Mouse (Mus musculus) MN1 (cell line): ENCODE results near the gene Suclg2.

Experiments
- DNase-seq: peaks from one replicate; pipeline ENCODE4 v3.0.0-alpha.2; 2016; ENCODE audit warnings: low spot score

Suclg2 gene

DNA sequence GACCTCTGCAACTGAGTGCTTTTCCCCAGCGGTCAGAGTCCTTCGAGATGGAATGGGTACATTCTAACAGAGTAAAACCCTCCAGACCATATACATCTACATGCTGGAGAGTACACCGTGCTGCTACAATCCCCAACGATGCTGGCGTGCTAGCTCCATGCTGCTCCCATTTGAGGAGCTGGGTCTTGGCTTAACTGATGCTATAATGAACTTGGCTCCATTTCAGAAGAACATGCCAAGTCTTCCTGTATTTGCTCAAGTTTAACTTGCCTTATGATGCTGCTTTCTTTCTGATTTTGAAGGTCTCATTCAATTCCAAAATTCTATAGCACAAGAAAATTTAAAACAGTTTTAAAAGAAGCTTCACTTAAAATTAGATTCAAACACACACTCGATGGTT lies 162.3 kb downstream of the Suclg2 start:
- no peak for DNase-seq

DNA sequence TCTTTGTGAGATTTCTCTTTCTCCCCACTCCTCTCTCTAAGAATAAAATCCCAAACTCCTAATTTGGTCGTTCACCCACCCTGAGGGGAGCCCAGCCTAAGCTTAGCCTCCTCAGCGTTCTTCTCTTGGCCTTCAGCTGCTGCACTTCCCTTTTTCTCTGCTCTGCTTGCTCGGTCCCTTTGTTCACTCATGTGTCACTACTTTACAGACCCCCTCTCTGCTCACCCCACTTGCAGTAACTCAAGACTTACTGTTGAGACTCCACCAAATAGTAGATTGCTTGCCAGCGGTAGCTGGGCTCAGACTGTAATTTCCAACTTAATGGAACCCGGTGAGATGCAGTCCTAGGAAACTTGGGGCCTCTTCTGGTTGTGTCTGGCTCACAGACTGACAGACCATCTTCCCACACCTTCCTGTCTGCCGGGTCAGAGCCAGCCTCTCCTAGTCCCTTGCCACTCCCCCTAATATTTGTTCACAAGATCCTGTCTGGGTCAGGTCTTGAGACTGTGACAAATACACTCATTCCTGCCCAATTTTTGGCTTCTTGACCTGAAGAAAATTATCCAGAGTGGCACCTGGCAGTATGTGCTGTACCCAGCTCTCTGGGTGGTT lies 166.2 kb downstream of the Suclg2 start:
- DNase-seq = no peak

DNA sequence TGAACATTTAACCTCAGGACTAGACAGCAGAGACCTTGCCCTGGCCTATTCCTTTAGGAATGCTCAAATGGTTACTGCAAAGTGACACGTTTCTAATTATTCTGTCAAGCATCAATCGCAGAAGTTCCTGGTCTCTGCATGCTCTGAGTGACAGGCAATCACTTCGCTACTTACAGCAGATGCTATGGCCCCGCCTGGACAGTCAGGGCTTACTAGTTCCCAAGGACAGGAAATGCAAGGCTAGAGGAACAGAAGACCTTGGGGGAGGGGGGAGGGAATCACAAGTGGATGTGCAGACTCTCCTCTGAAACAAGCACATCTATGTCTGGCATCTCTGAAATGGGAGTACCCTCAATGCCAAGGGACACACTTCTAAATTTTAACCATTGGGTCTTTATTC lies 167.6 kb downstream of the Suclg2 start:
- DNase-seq = no peak

DNA sequence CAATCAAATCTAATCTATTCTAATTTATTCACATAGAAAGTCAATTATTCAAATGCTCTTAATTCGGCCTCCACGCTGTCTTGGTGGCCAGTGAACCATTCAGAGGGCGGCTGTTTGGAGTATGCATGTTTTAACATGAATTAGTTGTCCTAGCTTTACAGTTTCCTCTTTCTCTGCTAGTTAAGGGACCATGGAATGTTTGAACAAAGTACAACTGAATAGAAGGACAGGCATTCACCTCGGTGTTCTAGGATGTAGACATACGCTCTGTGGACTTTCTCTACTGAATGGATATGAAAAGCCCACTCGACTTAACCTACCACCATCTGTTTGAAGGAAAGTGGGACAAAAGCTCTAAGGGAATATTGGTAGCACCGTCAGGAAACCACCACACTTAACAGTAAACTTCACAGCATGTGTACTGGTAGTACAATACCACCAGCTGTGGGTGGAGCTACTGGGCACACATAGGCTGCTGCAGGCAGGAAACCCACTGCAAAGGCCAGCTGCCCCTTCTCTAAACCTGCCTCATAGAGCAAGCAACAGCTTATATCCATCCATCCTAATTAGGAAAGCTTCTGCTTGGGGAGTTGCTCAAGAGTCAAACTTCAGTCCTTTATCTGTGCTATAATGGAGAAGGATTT lies 172.3 kb downstream of the Suclg2 start:
- DNase-seq = no peak

DNA sequence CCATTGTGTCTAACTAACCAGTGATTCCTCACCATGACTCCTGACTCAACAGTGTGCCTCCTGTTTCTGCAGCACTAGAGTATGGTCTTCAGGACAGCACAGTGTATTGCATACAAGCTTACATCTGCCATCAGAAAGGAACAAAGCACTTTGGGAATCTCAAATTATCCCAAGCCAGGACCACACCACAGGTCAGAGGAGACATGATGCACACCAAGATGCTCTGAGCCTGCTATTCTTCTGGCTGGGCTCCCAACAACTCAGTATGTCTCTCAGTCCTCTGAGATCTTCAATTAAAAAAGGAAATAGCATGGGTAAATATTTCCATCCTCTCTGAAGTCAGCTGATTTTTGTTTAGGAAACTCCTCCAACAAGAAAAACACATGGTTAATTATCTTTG lies 172.9 kb downstream of the Suclg2 start:
- DNase-seq = no peak

DNA sequence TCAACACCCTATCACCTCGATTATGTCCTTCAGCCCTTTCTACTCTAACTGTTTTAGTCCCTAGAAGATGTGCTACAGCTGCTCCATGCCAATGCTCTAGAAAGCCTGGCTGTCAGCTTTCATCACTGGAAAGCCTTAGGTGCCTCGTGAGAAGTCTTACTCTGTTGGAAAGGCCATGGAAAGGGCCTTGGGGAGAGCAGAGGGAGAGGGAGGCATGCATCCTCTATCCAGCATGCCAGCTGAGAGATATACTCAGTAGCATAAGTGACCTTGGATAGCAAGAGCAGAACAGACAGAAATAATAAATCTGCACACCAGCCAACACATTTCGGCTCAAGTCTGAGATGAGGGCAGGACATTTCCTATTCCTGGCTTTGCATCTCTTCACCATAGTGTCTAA lies 173.3 kb downstream of the Suclg2 start:
- no peak for DNase-seq

DNA sequence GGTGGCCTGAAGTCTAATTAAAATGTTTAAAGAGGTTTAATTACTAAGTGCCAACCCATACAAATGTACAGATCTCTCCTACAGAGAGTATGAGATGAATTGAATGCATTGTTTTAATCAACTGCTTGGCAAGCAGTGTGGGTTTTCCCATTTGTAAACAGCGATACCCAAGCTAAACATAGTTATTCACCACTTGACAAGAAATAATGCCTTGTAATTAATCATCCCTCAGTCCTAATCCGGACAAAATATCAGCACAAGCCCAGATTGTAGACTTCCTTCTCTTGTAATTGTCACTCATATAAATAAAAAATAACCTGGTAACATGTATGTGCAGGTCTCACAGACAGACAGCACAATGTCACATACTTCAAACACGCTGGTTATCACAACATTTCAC lies 183.4 kb downstream of the Suclg2 start:
- no peak for DNase-seq

DNA sequence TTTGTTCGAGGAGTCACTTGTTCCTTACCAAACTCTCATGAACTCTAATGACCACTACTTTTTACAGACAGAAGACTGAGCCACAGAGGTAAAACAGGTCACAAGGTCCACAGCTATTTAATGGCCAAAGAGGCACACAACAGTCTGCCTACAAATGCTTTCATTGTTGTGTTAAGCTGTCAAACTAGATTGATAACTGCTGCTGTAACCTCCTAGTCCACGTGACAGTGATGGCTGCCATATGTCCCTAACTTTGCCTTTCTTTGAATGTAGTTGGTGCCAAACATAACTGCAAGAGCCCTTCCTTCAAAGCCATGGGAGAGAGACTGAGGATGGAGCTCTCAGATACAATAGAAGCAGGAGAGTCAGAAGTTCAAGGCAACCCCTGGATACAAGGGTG lies 198.8 kb downstream of the Suclg2 start:
- DNase-seq = no peak

DNA sequence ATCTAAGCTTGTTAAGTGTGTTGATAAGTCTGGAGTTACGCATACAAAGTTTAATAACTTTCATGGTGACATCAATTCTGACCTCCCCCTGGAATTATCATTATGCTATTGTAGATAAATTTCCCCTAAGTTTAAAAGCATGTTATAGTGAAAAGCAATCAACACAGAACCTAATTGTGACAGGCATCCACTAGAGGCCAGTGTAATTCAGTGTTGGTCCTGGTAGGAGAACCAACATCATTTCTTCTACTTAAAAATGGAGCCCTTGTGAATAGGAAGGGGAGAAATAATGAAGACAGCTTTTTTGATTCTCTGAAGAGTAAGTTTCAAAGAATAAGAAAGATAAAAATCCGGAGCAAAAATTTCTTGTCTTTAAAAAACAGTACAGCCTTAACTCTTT lies 200.2 kb downstream of the Suclg2 start:
- no peak for DNase-seq

DNA sequence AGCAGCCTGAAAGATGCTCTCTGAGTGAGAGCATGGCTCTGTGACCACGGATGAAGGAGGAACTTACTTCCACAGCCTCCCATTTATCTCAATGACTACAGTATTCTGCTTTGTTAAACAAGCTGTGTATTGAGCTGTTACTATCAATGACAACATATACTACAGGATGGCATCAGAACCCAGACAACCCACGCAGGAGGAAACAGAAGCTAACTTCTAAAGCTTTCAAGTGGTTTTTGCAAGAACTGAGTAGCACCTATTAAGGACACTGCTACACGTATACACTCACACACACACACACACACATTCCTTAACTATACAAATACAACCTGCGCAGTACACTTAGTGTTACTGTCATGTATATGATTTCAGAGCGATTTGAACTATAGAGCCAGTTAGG lies 202.9 kb downstream of the Suclg2 start:
- DNase-seq = no peak

DNA sequence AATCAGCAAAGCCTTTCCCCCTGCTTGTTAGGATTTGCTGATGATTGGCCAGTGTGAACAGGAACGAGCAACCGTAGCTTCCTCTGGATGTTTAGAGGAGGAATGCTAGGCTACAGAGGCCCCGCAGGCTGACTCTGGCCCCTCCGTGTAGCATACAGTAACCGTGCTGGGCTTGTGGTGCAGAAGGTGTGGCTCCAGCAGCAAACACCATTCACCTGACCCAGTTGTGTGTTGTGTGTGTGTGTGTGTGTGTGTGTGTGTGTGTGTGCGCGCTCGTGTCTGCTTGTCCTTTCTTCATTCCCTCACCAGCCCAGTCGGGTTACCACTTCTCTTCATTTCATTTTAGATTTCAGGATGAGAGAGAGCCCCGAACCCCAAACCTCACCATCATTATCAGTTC lies 203.9 kb downstream of the Suclg2 start:
- no peak for DNase-seq

DNA sequence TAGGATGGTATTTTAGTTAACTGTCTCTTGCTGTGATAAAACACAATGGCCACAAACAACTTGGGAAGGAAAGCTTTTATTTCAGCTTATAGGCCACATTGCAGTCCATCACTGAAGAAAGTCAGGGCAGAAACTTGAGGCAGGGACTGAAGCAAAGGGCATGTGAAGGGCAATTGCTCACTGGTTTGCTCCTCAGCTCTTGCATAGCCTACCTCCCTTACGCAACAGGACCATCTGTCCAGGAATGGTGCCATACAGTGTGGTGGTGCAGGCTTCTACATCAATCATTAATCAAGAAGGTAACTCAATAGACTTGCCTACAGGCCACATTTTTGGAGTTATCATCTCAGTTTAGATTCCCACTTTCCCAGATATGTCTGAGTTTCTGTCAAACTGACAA lies 206.9 kb downstream of the Suclg2 start:
- DNase-seq = no peak

DNA sequence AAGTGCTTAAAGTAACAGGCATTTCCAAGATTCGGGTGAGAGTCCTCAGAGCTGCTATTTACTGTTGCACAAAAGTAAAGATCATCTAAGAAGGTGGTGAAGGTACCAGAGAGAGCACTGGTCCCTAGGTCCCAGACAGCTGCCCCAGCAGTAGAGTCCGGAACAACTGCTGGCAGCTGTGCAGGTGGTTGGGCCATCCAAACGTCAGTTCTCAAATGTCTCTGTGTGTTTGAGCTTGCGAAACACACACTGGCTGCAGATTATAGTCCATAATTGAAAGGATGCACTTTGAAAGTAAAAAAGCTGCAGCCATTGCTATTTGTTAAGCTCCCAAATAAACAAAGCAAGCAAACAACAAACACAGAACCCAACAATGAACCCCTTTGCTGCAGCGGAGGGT lies 217.8 kb downstream of the Suclg2 start:
- DNase-seq = no peak

DNA sequence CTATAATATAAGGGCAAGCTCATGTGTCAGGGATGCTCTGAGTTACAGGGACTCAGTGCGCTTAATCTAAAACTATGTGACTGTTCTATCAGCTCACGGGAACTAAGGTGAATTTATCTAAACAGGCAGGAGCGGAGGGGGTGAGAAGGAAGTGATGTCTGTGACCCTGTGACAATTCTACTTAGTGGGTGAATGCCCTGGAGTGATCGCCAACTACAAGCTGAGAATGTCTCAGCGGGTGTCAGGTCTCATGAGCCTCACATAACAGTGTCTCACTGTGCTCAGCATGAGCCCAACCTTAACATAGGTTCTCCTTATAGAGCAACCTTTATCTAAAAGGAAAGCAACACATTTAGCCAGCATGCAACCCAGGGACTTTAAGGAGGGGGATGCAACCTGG lies 219.0 kb downstream of the Suclg2 start:
- DNase-seq = no peak

DNA sequence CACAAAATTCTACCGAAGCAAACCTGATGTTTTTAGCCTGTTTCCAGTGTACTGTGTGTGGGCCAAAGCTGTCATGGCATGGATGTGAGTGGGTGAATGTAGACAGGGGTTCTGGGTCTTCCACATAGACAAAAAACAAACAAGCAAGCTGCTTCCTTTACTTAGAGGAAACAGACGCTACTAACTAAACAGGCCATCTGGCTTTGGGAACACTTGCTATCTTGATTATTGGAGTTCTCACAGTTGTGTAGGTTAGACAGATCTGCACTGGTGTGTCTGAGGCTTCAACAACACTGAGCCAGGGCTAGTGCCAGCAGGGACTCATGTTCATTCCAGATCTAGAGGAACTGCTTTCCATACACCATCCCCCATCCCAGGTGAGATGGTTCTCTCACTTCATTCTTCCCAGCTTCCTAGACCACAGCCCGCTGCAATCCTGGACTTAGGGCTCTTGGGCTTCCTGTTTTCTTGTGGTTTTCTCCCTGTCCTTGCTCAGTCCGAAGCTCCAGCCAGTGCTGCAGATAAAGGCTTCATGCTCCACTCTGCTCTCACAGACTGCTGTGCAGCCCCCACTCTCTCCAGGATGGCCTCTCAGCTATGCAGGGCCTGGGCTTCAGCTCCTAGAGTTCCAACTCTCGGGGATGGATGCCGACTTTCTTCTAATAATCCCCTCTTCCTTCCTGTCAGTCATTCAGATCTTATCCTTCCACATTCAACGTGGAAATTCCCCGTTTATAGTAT lies 226.2 kb downstream of the Suclg2 start:
- peak; percentile 20 for DNase-seq

DNA sequence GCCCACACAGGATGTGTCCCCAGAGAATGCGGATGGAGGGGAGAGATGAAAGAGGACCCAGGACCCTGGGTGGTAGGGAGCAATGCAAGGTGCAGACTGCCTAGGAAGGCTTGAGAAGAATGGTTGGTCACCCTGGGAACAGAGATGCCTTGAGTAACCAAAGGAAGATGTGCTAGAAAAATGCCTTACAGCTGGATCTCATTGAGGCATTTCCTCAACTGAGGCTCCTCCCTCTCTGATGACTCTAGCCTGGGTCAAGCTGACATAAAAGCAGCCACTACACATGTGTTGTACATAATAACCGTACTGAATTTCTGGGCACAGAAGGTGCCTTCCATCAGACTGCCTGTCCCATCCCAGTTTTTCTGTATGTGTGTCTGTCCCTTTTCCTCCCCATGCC lies 227.6 kb downstream of the Suclg2 start:
- DNase-seq = no peak

DNA sequence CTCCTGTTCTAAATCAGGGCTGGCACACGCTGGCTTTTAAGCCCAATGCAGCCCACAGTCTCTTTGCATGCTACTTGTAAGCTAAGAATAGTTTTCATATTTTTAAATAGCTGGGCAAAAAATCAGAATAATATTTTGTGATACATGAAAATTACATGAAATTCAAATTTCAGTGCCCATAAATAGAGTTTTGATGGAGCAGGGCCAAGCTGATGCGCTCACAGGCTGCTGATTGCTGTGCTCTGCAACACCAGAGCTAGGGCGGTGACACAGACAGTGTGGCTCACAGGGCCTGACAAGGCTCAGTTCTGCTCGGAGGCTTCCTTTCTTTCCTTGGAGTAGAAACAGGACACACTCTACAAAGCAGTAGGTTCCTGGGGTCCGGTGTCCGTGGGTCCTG lies 232.8 kb downstream of the Suclg2 start:
- DNase-seq = no peak

DNA sequence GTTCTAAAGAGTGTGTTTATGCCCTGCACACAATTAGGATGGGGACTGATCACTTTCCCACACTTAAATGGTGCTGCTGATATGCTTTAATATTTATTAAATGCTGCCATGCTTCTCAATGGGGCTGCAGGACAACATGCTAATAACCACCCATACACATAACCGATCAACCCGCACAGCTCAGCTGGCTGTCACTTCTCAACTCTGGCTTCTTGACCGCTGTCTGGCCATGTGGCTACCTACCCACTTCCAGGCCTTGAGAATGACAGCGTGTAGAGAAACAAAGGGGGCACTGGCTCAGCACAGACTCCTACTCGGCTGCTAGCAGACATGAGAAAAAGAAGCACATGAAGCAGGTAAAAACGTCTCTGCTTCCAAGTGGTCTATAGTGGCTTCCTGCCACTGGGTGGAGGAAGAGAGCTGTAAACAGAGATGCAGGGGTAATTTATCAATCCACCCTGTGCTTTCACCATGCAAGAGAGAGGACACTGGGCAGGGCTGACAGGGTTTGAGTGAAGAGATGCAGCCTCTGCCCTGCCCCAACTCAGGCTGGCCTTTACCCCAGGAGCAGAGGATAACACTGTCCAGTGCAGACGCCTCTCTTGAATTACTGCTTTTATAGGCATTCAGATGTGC lies 234.3 kb downstream of the Suclg2 start:
- DNase-seq = peak; percentile 64

DNA sequence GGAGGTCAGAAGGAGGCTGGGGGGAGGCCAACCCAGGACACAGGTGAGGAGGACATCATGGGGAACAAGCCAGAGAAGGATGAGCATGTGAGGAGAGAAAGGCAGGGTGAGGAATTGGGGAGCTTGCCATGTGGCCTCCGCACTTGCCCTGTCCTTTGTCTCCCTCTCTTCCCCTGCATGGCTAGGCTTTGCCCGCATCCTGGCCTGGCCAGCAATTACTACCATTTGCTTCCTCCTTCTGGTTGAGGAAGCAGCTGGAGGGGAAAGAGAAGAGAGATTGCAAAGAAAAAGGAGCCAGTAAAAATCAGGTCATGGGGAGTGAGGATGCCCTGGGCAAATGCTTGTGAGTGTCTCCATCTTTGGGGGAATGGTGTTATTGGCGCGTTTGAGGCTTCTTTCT lies 234.9 kb downstream of the Suclg2 start:
- DNase-seq = no peak

DNA sequence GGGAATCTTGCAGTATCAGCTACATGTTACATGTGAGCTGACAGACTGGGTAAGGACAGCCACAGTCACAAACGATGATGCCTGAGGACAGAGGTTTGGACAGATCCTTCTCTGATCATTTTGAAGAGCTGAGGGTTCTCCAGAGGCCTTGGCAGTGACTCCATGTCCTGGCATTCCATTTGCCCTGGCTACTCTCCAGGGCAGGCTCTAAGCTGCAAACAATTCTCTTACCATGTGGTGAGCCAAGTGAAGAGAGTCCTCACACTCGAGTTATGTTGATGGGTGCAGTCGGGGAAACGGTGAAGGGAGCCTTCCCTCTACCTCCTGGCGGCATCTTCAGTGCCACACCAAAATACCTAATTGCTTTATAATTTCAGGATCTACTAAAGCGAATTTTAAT lies 235.5 kb downstream of the Suclg2 start:
- DNase-seq = no peak

DNA sequence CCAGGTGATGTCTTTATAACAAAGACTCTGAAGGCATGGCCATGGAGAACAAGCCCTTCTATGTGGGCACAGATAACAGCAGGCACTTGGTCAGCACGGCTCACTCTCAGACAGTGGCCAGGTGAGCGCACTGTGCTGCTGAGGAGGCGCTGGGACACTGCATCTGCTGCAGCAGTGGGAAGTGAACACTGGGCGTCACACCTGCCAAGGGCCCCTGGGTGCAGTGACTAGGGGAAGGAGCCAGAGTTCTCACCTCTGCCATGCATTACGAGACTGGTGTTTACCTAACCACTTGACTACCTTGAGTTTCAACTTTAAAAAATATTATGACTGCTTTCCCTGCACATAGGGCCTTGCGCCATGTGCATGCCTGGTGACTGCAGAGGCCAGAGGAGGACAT lies 238.8 kb downstream of the Suclg2 start:
- no peak for DNase-seq

DNA sequence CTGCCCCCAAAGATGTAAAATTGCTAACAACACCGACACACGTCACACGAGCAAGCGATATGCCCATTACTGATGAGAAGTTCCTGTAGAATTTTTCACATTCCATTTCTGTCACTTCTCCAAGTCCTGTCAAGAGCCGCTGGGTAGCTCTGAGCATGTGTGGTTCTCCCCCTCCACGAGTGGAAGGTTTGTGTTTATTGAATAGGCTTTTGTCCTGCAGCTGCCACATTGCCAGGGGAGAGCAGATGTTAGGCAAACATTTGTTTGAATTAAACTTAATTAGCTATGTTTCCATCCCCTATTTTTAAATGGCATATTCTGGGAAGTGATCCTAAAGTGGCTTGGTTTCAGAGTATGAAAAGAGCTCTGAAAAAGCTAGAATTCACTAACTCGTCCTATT lies 249.1 kb downstream of the Suclg2 start:
- no peak for DNase-seq

DNA sequence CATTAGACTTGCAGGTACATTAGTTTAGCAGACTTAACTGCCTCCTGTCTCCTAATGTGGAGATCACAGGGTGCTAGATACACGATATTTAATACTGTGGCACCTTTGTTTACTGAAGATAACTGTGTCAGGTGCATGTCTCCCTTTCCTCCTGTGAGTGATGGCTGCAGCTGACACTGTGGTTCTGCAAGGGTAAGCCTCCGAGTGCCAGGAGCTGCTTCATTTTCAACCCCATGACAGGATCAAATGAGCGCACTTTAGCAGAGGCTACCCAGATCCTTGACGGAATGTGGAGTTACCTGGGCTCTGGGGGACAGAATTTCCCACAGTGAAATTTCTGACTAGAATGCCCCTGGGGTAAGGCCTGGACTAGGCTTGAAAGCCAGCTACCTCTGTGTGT lies 253.3 kb downstream of the Suclg2 start:
- DNase-seq = no peak
